Mouse (Mus musculus) forebrain, embryonic 15.5 days (tissue): ENCODE data around the gene Cntnap5c. TPM values are rescaled to one million over a fixed set of nuclear protein-coding genes. Genes with fewer than 3 reads are reported as not detected.

Source experiments
- ATAC-seq: fragments of 200-750 bp; cut with Nextera tagmentation; replicated peaks from 2 replicates; pipeline ENCODE4 v1.8.0; 2017; ENCODE audit warnings: mild to moderate bottlenecking, moderate TSS enrichment, moderate library complexity
- H3K27ac ChIP-seq: fragments of 300-500 bp; sonication (generic); replicated peaks from 2 replicates; pipeline ENCODE4 v1.5.1; 2015; ENCODE audit warnings: mild to moderate bottlenecking, inconsistent platforms
- H3K27me3 ChIP-seq: fragments of 300-500 bp; sonication (generic); 2 replicates; pipeline ENCODE4 v1.6.1; 2015; ENCODE audit warnings: inconsistent platforms
- H3K36me3 ChIP-seq: fragments of 300-500 bp; sonication (generic); 2 replicates; pipeline ENCODE4 v1.6.1; 2015; ENCODE audit warnings: mild to moderate bottlenecking, inconsistent platforms
- H3K4me1 ChIP-seq: fragments of 300-500 bp; sonication (generic); 2 replicates; pipeline ENCODE4 v1.6.1; 2015; ENCODE audit warnings: inconsistent platforms
- H3K4me2 ChIP-seq: fragments of 300-500 bp; sonication (generic); replicated peaks from 2 replicates; pipeline ENCODE4 v1.6.1; 2015; ENCODE audit warnings: mild to moderate bottlenecking, inconsistent platforms
- H3K4me3 ChIP-seq: fragments of 300-500 bp; sonication (generic); 2 replicates; pipeline ENCODE4 v1.5.1; 2015; ENCODE audit warnings: mild to moderate bottlenecking, inconsistent platforms
- H3K9ac ChIP-seq: fragments of 300-500 bp; sonication (generic); replicated peaks from 2 replicates; pipeline ENCODE4 v1.6.1; 2015; ENCODE audit warnings: mild to moderate bottlenecking, inconsistent platforms
- H3K9me3 ChIP-seq: fragments of 300-500 bp; sonication (generic); 2 replicates; pipeline ENCODE4 v1.6.1; 2016; ENCODE audit warnings: inconsistent platforms
- WGBS: fragments of 180-500 bp; shearing (Covaris S2); methylation state at CpG from one replicate; pipeline ENCODE4 v1.1.7; 2015; ENCODE audit warnings: mixed read lengths; 5-methylcytosine and 5-hydroxymethylcytosine counted together
- polyA plus RNA-seq: library from polyadenylated mRNA; unstranded; fragments of >200 nt; fragmentation: Nextera tagmentation; extraction: Ambion mirVana; gene quantifications from 2 replicates; pipeline ENCODE4 v1.2.1, GENCODE M21; 2015

Gene Cntnap5c
- 2.6 and 3.0 TPM in 2 replicates for polyA plus RNA-seq

GRCm38 (mm10) chr17:57768622-57769610 lies at the start of gene Cntnap5c:
Gene Cntnap5c (plus strand): TSS chr17:57769570.
- no peak within 1 kb of the TSS; the same call in 1 of the 2 replicates for H3K27ac ChIP-seq
- H3K4me2 ChIP-seq: peak within 1 kb of the TSS; percentile 61
- no peaks in the 10 kb centered on the region for H3K9me3 ChIP-seq
- no peaks in the 10 kb centered on the region for H3K27me3 ChIP-seq
- WGBS: 17% methylated on average over 26 of the region's 26 CpGs
- H3K9ac ChIP-seq: peak within 1 kb of the TSS; percentile 42
- peak within 1 kb of the TSS; percentile 47 for H3K4me3 ChIP-seq
- peaks cover 5% of the 10 kb centered on the region; the same call in 1 of the 2 replicates for H3K4me1 ChIP-seq
- peak; percentile 93 for ATAC-seq
- H3K36me3 ChIP-seq: no peaks in the 10 kb centered on the region

DNA sequence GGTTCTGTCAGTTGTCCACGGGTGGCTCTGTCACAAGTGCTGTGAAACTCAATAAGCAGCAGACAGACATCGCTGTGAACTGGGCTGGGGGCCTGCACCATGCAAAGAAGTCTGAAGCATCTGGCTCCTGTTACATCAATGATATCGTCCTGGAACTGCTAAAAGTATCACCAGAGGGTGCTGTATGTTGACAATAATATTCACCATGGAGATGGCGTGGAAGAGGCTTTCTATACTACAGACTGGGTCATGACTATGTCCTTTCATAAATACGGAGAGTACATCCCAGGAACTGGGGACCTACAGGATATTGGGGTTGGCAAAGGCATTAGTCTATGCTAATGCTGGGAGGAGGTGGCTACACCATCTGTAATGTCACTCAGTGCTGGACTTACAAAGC lies 27.3 kb upstream of the Cntnap5c start, which contains the start of gene Gm21834:
Gm21834 (minus strand) TSS at position 101 of the 400 bp plus-strand sequence.
- H3K4me2 ChIP-seq: no peak within 1 kb of the TSS
- H3K9me3 ChIP-seq: no peaks in the 10 kb centered on the region
- no peak within 1 kb of the TSS for H3K27ac ChIP-seq
- no peaks in the 10 kb centered on the region for H3K4me1 ChIP-seq
- no peaks in the 10 kb centered on the region for H3K27me3 ChIP-seq
- WGBS: 85% methylated on average over 5 of the region's 5 CpGs
- H3K9ac ChIP-seq: no peak within 1 kb of the TSS
- H3K36me3 ChIP-seq: no peaks in the 10 kb centered on the region
- H3K4me3 ChIP-seq: no peak within 1 kb of the TSS
- no peak for ATAC-seq

GRCm38 (mm10) chr17:57758033-57758432 lies 11.3 kb upstream of the Cntnap5c start:
- no peaks in the 10 kb centered on the region for H3K27me3 ChIP-seq
- no peak overlapping the region for H3K4me3 ChIP-seq
- H3K9me3 ChIP-seq: no peaks in the 10 kb centered on the region
- no peak overlapping the region for H3K27ac ChIP-seq
- no peak overlapping the region for H3K4me2 ChIP-seq
- no peaks in the 10 kb centered on the region for H3K4me1 ChIP-seq
- 78% methylated on average over 1 of the region's 1 CpGs for whole genome bisulfite sequencing
- no peaks in the 10 kb centered on the region for H3K36me3 ChIP-seq
- no peak for ATAC-seq
- no peak overlapping the region for H3K9ac ChIP-seq

DNA sequence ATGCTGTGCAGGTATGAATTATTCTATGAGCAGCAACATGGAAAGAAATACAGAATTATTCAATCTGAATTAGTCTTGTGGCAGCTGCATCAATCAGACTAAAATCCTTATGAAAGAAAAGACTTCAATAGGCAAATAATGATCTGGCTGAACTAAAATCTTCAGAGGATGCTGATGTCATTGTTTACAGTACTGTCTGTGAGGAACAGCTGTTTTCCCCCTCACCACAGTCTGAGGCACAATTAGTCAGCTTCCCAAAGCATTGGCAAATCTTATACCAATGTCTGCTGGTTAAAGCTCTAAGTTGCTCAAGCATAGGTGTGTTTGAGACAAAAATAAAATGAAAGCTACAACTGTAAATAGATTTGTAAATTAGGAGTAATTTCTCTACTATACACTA lies 2.1 kb upstream of the Cntnap5c start:
- ATAC-seq: 0 out of 2 replicates have a peak, but pooled peaks have one; percentile 38
- Histone ChIP-seq H3K27ac (no peak overlapping the region), H3K9ac (no peak overlapping the region), H3K4me1 (peaks cover 5% of the 10 kb centered on the region; the same call in 1 of the 2 replicates), H3K27me3 (no peaks in the 10 kb centered on the region), H3K4me2 (no peak overlapping the region), H3K36me3 (no peaks in the 10 kb centered on the region), H3K9me3 (no peaks in the 10 kb centered on the region), H3K4me3 (no peak overlapping the region)

GRCm38 (mm10) chr17:57770904-57771303 lies 1.5 kb downstream of the Cntnap5c start:
- Histone ChIP-seq H3K36me3 (no peaks in the 10 kb centered on the region), H3K9me3 (no peaks in the 10 kb centered on the region), H3K4me2 (no peak overlapping the region), H3K27me3 (no peaks in the 10 kb centered on the region), H3K9ac (no peak overlapping the region), H3K4me3 (peak overlapping the region; percentile 47), H3K4me1 (peaks cover 5% of the 10 kb centered on the region; the same call in 1 of the 2 replicates), H3K27ac (no peak overlapping the region)
- 13% methylated on average over 4 of the region's 4 CpGs for WGBS
- peak; percentile 78 for ATAC-seq

GRCm38 (mm10) chr17:57788161-57788799 lies 18.9 kb downstream of the Cntnap5c start:
- H3K4me2 ChIP-seq: no peak overlapping the region
- H3K4me1 ChIP-seq: no peaks in the 10 kb centered on the region
- no peaks in the 10 kb centered on the region for H3K36me3 ChIP-seq
- no peak overlapping the region for H3K9ac ChIP-seq
- no peak overlapping the region for H3K27ac ChIP-seq
- H3K27me3 ChIP-seq: no peaks in the 10 kb centered on the region
- 90% methylated on average over 1 of the region's 1 CpGs for WGBS
- no peak for ATAC-seq
- H3K4me3 ChIP-seq: no peak overlapping the region
- H3K9me3 ChIP-seq: no peaks in the 10 kb centered on the region

DNA sequence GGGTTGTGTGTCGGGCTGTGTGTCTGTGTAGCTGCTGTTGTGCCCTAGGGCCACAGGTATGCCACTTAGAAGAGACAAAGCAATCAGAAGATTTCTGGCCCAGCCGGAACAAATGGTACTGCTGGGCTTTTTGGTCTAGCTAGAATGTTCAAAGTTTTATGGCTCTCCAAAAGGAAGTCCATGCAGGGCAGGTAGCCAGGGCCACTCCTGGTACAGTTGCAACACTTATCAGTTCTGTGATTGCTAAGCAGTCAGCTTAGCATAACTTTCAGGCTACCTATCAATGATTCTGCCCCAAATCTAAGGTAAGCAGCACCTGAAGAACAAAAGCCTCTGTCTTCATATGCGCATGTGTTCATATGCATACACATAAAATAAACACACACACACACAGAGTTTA lies 26.0 kb downstream of the Cntnap5c start:
- H3K4me3 ChIP-seq: no peak overlapping the region
- no peak for ATAC-seq
- H3K27me3 ChIP-seq: no peaks in the 10 kb centered on the region
- no peak overlapping the region for H3K9ac ChIP-seq
- H3K9me3 ChIP-seq: no peaks in the 10 kb centered on the region
- H3K27ac ChIP-seq: no peak overlapping the region
- no peaks in the 10 kb centered on the region for H3K36me3 ChIP-seq
- WGBS: 93% methylated on average over 3 of the region's 3 CpGs
- no peaks in the 10 kb centered on the region for H3K4me1 ChIP-seq
- no peak overlapping the region for H3K4me2 ChIP-seq

GRCm38 (mm10) chr17:57796668-57797311 lies 27.4 kb downstream of the Cntnap5c start:
- Histone ChIP-seq H3K9ac (no peak overlapping the region), H3K27me3 (no peaks in the 10 kb centered on the region), H3K4me2 (no peak overlapping the region), H3K9me3 (no peaks in the 10 kb centered on the region), H3K4me1 (no peaks in the 10 kb centered on the region), H3K4me3 (no peak overlapping the region), H3K27ac (no peak overlapping the region), H3K36me3 (no peaks in the 10 kb centered on the region)
- 92% methylated on average over 3 of the region's 3 CpGs for WGBS
- no peak for ATAC-seq

GRCm38 (mm10) chr17:57799414-57799985 lies 30.1 kb downstream of the Cntnap5c start:
- Histone ChIP-seq H3K9ac (no peak overlapping the region), H3K4me2 (no peak overlapping the region), H3K36me3 (no peaks in the 10 kb centered on the region), H3K27ac (no peak overlapping the region), H3K9me3 (no peaks in the 10 kb centered on the region), H3K27me3 (no peaks in the 10 kb centered on the region), H3K4me1 (no peaks in the 10 kb centered on the region), H3K4me3 (no peak overlapping the region)
- ATAC-seq: peak; percentile 83
- 27% methylated on average over 3 of the region's 3 CpGs for WGBS

DNA sequence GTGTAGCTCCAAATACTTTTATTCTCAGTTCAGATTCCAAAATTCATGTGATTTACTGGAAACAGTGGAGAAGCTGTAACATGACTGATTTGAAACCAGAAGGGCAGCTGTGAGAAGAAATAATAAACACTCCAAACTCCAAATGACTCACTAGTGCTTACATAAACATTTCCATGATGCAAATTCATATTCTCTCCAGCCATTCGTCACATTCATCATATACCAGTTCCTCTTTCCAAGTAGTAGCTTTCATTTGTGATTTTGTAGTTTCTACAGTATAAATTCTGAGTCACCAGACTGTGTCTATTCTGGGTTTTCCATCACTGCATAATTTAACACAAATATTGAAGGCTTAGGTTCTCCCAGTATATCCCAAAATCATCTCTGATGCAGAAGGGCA lies 31.8 kb downstream of the Cntnap5c start:
- Histone ChIP-seq H3K9me3 (no peaks in the 10 kb centered on the region), H3K27me3 (no peaks in the 10 kb centered on the region), H3K4me2 (no peak overlapping the region), H3K9ac (no peak overlapping the region), H3K27ac (no peak overlapping the region), H3K36me3 (no peaks in the 10 kb centered on the region), H3K4me3 (no peak overlapping the region), H3K4me1 (no peaks in the 10 kb centered on the region)
- ATAC-seq: no peak
- 92% methylated on average over 1 of the region's 1 CpGs for WGBS

DNA sequence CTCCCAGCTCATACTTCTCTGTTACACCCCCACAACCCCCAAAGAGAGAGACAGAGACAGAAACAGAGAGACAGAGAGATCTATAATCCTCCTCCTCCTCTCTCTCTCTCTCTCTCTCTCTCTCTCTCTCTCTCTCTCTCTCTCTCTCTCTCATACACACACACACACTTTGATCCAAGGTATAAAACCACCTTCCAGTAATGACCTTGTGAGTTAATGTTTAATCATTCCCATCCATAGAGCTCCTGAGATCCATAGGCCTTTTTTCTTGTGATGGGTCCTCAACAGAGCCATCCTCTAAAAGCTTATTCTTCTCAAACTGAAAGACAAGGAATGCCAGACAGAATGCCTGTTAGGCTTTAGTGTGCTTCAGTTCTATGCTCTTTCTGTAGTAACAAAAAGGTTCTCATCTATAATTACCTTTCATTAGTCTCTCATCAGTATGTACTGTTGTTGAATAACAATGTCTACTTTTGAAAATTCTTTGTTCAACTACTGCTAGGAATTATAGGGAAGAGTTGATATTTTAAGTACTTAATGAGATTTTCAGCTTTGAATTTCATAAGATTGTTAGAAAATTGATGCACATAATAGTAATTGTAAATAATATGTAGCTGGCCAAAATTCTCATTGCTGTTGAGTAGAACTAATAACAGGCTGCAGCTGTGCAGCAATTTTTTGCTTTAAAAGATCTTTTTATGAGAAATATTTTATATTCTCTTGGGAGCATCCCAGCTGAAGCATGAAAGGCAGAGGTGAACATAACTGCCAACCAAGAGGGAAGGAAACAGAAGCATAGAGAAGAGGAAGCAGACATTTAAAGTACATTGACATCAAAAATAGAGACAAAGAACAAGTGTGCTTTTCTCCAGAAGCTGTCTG lies 68.0 kb downstream of the Cntnap5c start:
- no peak overlapping the region for H3K9ac ChIP-seq
- H3K9me3 ChIP-seq: no peaks in the 10 kb centered on the region
- no peaks in the 10 kb centered on the region for H3K4me1 ChIP-seq
- H3K27me3 ChIP-seq: no peaks in the 10 kb centered on the region
- H3K4me2 ChIP-seq: no peak overlapping the region
- H3K4me3 ChIP-seq: no peak overlapping the region
- peak; percentile 70; the same call in 1 of the 2 replicates for ATAC-seq
- H3K36me3 ChIP-seq: no peaks in the 10 kb centered on the region
- 0 out of 2 replicates have a peak overlapping the region, but pooled peaks have one; percentile 40 for H3K27ac ChIP-seq
